Mouse (Mus musculus): ENCODE measurements around the gene Cabp7.

- no peak for TF ChIP-seq USF1 (IDR thresholded peaks at IDR 0.05; ENCODE audit: low read depth, low read length)
- no peak for TF ChIP-seq ZKSCAN1 (IDR thresholded peaks at IDR 0.05; ENCODE audit: borderline replicate concordance, low read depth, low read length)
- TF ChIP-seq MAX (IDR thresholded peaks at IDR 0.05; ENCODE audit: low read length), result no peak
- TF ChIP-seq TCF12 (IDR thresholded peaks at IDR 0.05; ENCODE audit: low read depth, low read length), result no peak
These were observed 7.9 kb downstream of the Cabp7 start for GRCm38 (mm10) chr11:4738719-4739118.
